Mouse (Mus musculus) liver, embryonic 14.5 days (tissue): ENCODE results near the gene Rcsd1. TPM values are rescaled to one million over a fixed set of nuclear protein-coding genes. Genes with fewer than 3 reads are reported as not detected.

Experiments used
- ATAC-seq: fragments of 200-750 bp; cut with Nextera tagmentation; 2 replicates; pipeline ENCODE4 v1.8.0; 2017; ENCODE audit warnings: moderate number of reproducible peaks, mild to moderate bottlenecking, moderate library complexity; ENCODE audit not compliant: insufficient read depth
- DNase-seq, 3 experiments: peaks; one replicate each; pipeline ENCODE4 v3.0.0-alpha.2; 2012 to 2013; ENCODE audit warnings: low read depth in 3 of 3, low spot score in 3 of 3
- H3K27ac ChIP-seq: fragments of 300-500 bp; sonication (generic); 2 replicates; pipeline ENCODE4 v1.5.1; 2014; ENCODE audit warnings: moderate library complexity, mild to moderate bottlenecking, control low read depth, inconsistent platforms
- H3K27me3 ChIP-seq: fragments of 300-500 bp; sonication (generic); 2 replicates; pipeline ENCODE4 v1.6.1; 2014; ENCODE audit warnings: mild to moderate bottlenecking, low read length, moderate library complexity; ENCODE audit not compliant: control insufficient read depth, insufficient read depth
- H3K36me3 ChIP-seq: fragments of 300-500 bp; sonication (generic); replicated peaks from 2 replicates; pipeline ENCODE4 v1.6.1; 2014; ENCODE audit warnings: low read depth; ENCODE audit not compliant: control insufficient read depth, insufficient read depth
- H3K4me1 ChIP-seq, 2 experiments: fragments of 200-500 bp in 1 of 2; fragments of 300-500 bp in 1 of 2; sonication (generic) in 1 of 2; replicated peaks; 2 replicates each; pipeline ENCODE4 v1.6.1; 2012 to 2014; ENCODE audit warnings: antibody characterized with exemption in 1 of 2, inconsistent platforms in 1 of 2, low read length in 1 of 2; ENCODE audit not compliant: control insufficient read depth in 2 of 2, insufficient read depth in 2 of 2
- H3K4me2 ChIP-seq: fragments of 300-500 bp; sonication (generic); 2 replicates; pipeline ENCODE4 v1.6.1; 2014; ENCODE audit warnings: low read depth, mild to moderate bottlenecking, control low read depth, moderate library complexity
- H3K4me3 ChIP-seq, 2 experiments: fragments of 200-500 bp in 1 of 2; fragments of 300-500 bp in 1 of 2; sonication (generic) in 1 of 2; 2 replicates each; pipeline ENCODE4 v1.5.1; 2012 to 2014; ENCODE audit warnings: low read depth in 2 of 2, low read length in 2 of 2, mild to moderate bottlenecking in 2 of 2, control low read depth in 1 of 2, inconsistent platforms in 1 of 2, moderate library complexity in 1 of 2; ENCODE audit not compliant: insufficient read depth in 1 of 2
- H3K9ac ChIP-seq: fragments of 300-500 bp; sonication (generic); replicated peaks from 2 replicates; pipeline ENCODE4 v1.6.1; 2014; ENCODE audit warnings: mild to moderate bottlenecking, control low read depth, moderate library complexity
- H3K9me3 ChIP-seq: fragments of 300-500 bp; sonication (generic); 2 replicates; pipeline ENCODE4 v1.6.1; 2016; ENCODE audit warnings: low read length, mixed read lengths; ENCODE audit not compliant: control insufficient read depth
- CTCF ChIP-seq: IDR thresholded peaks from 2 replicates; pipeline ENCODE4 v1.5.1; 2016; ENCODE audit warnings: antibody characterized with exemption, low read depth, control low read depth
- EP300 ChIP-seq: IDR thresholded peaks from 2 replicates; pipeline ENCODE4 v1.6.1; 2016; ENCODE audit warnings: antibody characterized with exemption, low read depth
- WGBS: fragments of 180-500 bp; shearing (Covaris S2); extraction: QIAGEN DNeasy Blood & Tissue Kit; methylation state at CpG from one replicate; pipeline ENCODE4 v1.1.7; 2014; ENCODE audit not compliant: insufficient replicate concordance; 5-methylcytosine and 5-hydroxymethylcytosine counted together
- polyA plus RNA-seq, 2 experiments: library from polyadenylated mRNA; depleted of rRNA in 1 of 2; stranded (reverse) in 1 of 2; unstranded in 1 of 2; fragments of >200 nt; fragmentation: Nextera tagmentation in 1 of 2; extraction: Ambion mirVana in 1 of 2; gene quantifications; 2 replicates each; pipeline versions ENCODE4 v1.2.1 to v1.2.3; 2012 to 2014

Rcsd1 gene
- polyA plus RNA-seq, 2 experiments = 2.4 to 4.8 TPM

GRCm38 (mm10) chr1:165700376-165700815 is 9.2 kb downstream of the Rcsd1 start:
- WGBS = 14% methylated on average over 7 of the region's 7 CpGs
- peaks cover 0 to 29% of the 10 kb centered on the region in 2 experiments; a peak in 2 of 4 replicates for H3K4me1 ChIP-seq
- H3K9me3 ChIP-seq = no peaks in the 10 kb centered on the region
- TF ChIP-seq CTCF (no peak), EP300 (no peak)
- no peak overlapping the region for H3K27ac ChIP-seq
- H3K9ac ChIP-seq = no peak overlapping the region
- no peak overlapping the region for H3K4me3 ChIP-seq
- no peak overlapping the region for H3K4me2 ChIP-seq
- H3K36me3 ChIP-seq = no peaks in the 10 kb centered on the region
- DNase-seq (no peak), ATAC-seq (no peak)
- no peaks in the 10 kb centered on the region; the same call in 1 of the 2 replicates for H3K27me3 ChIP-seq

- H3K9ac ChIP-seq = no peak overlapping the region
- H3K36me3 ChIP-seq = no peaks in the 10 kb centered on the region
- TF ChIP-seq EP300 (no peak), CTCF (no peak)
- DNase-seq (no peak), ATAC-seq (no peak)
- H3K27me3 ChIP-seq = no peaks in the 10 kb centered on the region; the same call in 1 of the 2 replicates
- WGBS = 36% methylated on average over 8 of the region's 8 CpGs
- no peaks in the 10 kb centered on the region for H3K9me3 ChIP-seq
- no peak overlapping the region for H3K27ac ChIP-seq
- no peak overlapping the region for H3K4me2 ChIP-seq
- H3K4me3 ChIP-seq = no peak overlapping the region
- H3K4me1 ChIP-seq = peaks cover 0 to 32% of the 10 kb centered on the region in 2 experiments; a peak in 2 of 4 replicates
Observed at GRCm38 (mm10) chr1:165697701-165698100, 11.9 kb downstream of the Rcsd1 start.

- Histone ChIP-seq H3K4me1 (peaks cover 0 to 26% of the 10 kb centered on the region in 2 experiments; a peak in 2 of 4 replicates), H3K27ac (no peak overlapping the region), H3K9ac (no peak overlapping the region), H3K9me3 (no peaks in the 10 kb centered on the region), H3K36me3 (no peaks in the 10 kb centered on the region), H3K27me3 (no peaks in the 10 kb centered on the region; the same call in 1 of the 2 replicates), H3K4me3 (no peak overlapping the region), H3K4me2 (no peak overlapping the region)
- no peak for DNase-seq
- ATAC-seq = no peak
- TF ChIP-seq CTCF (no peak), EP300 (no peak)
- 63% methylated on average over 7 of the region's 7 CpGs for WGBS
Observed at GRCm38 (mm10) chr1:165696870-165697269, 12.7 kb downstream of the Rcsd1 start.

- Histone ChIP-seq H3K9me3 (no peaks in the 10 kb centered on the region), H3K4me2 (no peak overlapping the region), H3K9ac (no peak overlapping the region), H3K27me3 (no peaks in the 10 kb centered on the region), H3K4me3 (no peak overlapping the region), H3K4me1 (peaks cover 0 to 21% of the 10 kb centered on the region in 2 experiments; a peak in 2 of 4 replicates), H3K36me3 (no peaks in the 10 kb centered on the region), H3K27ac (no peak overlapping the region)
- TF ChIP-seq CTCF = no peak
- no peak for TF ChIP-seq EP300
- 63% methylated on average over 5 of the region's 5 CpGs for WGBS
- no peak for ATAC-seq
- no peak for DNase-seq
Observed at GRCm38 (mm10) chr1:165696040-165696439, 13.5 kb downstream of the Rcsd1 start.

- ATAC-seq (no peak), DNase-seq (no peak)
- H3K4me2 ChIP-seq = no peak overlapping the region
- no peaks in the 10 kb centered on the region for H3K9me3 ChIP-seq
- no peak overlapping the region for H3K9ac ChIP-seq
- no peak overlapping the region for H3K27ac ChIP-seq
- no peaks in the 10 kb centered on the region for H3K36me3 ChIP-seq
- TF ChIP-seq CTCF (no peak), EP300 (no peak)
- H3K27me3 ChIP-seq = no peaks in the 10 kb centered on the region
- H3K4me1 ChIP-seq = peaks cover 0 to 18% of the 10 kb centered on the region in 2 experiments; a peak in 2 of 4 replicates
- H3K4me3 ChIP-seq = no peak overlapping the region
Observed at GRCm38 (mm10) chr1:165695392-165696014, 14.1 kb downstream of the Rcsd1 start.
